Mouse (Mus musculus) kidney, embryonic 16.5 days (tissue): ENCODE data around the gene Map3k6. TPM values are rescaled to one million over a fixed set of nuclear protein-coding genes. Genes with fewer than 3 reads are reported as not detected.

Experiments
- ATAC-seq: fragments of 200-750 bp; cut with Nextera tagmentation; 2 replicates; pipeline ENCODE4 v1.8.0; 2017; ENCODE audit warnings: moderate TSS enrichment; ENCODE audit not compliant: low FRiP score, low TSS enrichment
- H3K27ac ChIP-seq: fragments of 300-500 bp; sonication (generic); 2 replicates; pipeline ENCODE4 v1.5.1; 2014; ENCODE audit warnings: low read length
- H3K27me3 ChIP-seq: fragments of 300-500 bp; sonication (generic); 2 replicates; pipeline ENCODE4 v1.6.1; 2014; ENCODE audit warnings: low read length, control low read depth, mixed read lengths; ENCODE audit not compliant: insufficient read depth
- H3K36me3 ChIP-seq: fragments of 300-500 bp; sonication (generic); 2 replicates; pipeline ENCODE4 v1.6.1; 2014; ENCODE audit warnings: low read length, control low read depth, mixed read lengths; ENCODE audit not compliant: insufficient read depth
- H3K4me1 ChIP-seq: fragments of 300-500 bp; sonication (generic); 2 replicates; pipeline ENCODE4 v1.6.1; 2014; ENCODE audit warnings: low read length, control low read depth, mixed read lengths; ENCODE audit not compliant: insufficient read depth
- H3K4me2 ChIP-seq: fragments of 300-500 bp; sonication (generic); replicated peaks from 2 replicates; pipeline ENCODE4 v1.6.1; 2014; ENCODE audit warnings: low read depth, low read length
- H3K4me3 ChIP-seq: fragments of 300-500 bp; sonication (generic); 2 replicates; pipeline ENCODE4 v1.5.1; 2014; ENCODE audit warnings: mild to moderate bottlenecking, low read length
- H3K9ac ChIP-seq: fragments of 300-500 bp; sonication (generic); replicated peaks from 2 replicates; pipeline ENCODE4 v1.6.1; 2014; ENCODE audit warnings: low read length
- H3K9me3 ChIP-seq: fragments of 300-500 bp; sonication (generic); 2 replicates; pipeline ENCODE4 v1.6.1; 2016; ENCODE audit warnings: low read length, control low read depth
- WGBS: fragments of 180-500 bp; shearing (Covaris S2); extraction: QIAGEN DNeasy Blood & Tissue Kit; methylation state at CpG from one replicate; pipeline ENCODE4 v1.1.7; 2014; 5-methylcytosine and 5-hydroxymethylcytosine counted together
- microRNA-seq: library from miRNA; unstranded; fragments of <30 nt; microRNA quantifications from one replicate; pipeline ENCODE4, GENCODE M21; 2016
- polyA plus RNA-seq: library from polyadenylated mRNA; unstranded; fragments of >200 nt; fragmentation: Nextera tagmentation; extraction: Ambion mirVana; gene quantifications from 2 replicates; pipeline ENCODE4 v1.2.1, GENCODE M21; 2015

Gene Map3k6
- polyA plus RNA-seq, 1 experiment from 2014 or later, result 3.8 TPM

GRCm38 (mm10) chr4:133300421-133300820 is 59.8 kb downstream of the Map3k6 start:
- H3K27me3 ChIP-seq, result no peaks in the 10 kb centered on the region
- no peak overlapping the region for H3K9ac ChIP-seq
- H3K36me3 ChIP-seq, result peaks cover 18% of the 10 kb centered on the region; the same call in 1 of the 2 replicates
- peaks cover 13% of the 10 kb centered on the region; the same call in 1 of the 2 replicates for H3K4me1 ChIP-seq
- no peak overlapping the region for H3K4me2 ChIP-seq
- H3K4me3 ChIP-seq, result no peak overlapping the region
- no peaks in the 10 kb centered on the region for H3K9me3 ChIP-seq
- no peak overlapping the region for H3K27ac ChIP-seq
- no peak for ATAC-seq
- WGBS, result 93% methylated on average over 11 of the region's 11 CpGs

- Histone ChIP-seq H3K27ac (no peak overlapping the region), H3K9me3 (no peaks in the 10 kb centered on the region), H3K9ac (no peak overlapping the region), H3K36me3 (peaks cover 11% of the 10 kb centered on the region; the same call in 1 of the 2 replicates), H3K4me1 (peaks cover 13% of the 10 kb centered on the region; the same call in 1 of the 2 replicates), H3K4me2 (no peak overlapping the region), H3K27me3 (no peaks in the 10 kb centered on the region), H3K4me3 (no peak overlapping the region)
- WGBS, result 22% methylated on average over 4 of the region's 4 CpGs
- ATAC-seq, result no peak
These were observed 61.2 kb downstream of the Map3k6 start for GRCm38 (mm10) chr4:133301802-133302201.

Small RNAs within 50 kb of the gene (microRNA-seq; reads per million reads assigned to microRNA genes)
- 0.79 reads per million for gene Mir7017

Other genes starting within 250 kb of the Map3k6 start
- 9.8 and 11.7 TPM in 2 replicates for gene Ahdc1, start 229.6 kb upstream of the Map3k6 start, polyA plus RNA-seq
- 77.4 and 102 TPM in 2 replicates for gene Wasf2, start 110.3 kb upstream of the Map3k6 start, polyA plus RNA-seq
- gene Cd164l2, start 28.7 kb upstream of the Map3k6 start, polyA plus RNA-seq, result 13.2 and 16.8 TPM in 2 replicates
- 0.10 and 0.15 TPM in 2 replicates for gene Gpr3, start 28.3 kb upstream of the Map3k6 start, polyA plus RNA-seq
- 1.1 and 1.5 TPM in 2 replicates for gene Sytl1, start 22.3 kb downstream of the Map3k6 start, polyA plus RNA-seq
- gene Tmem222, start 37.0 kb downstream of the Map3k6 start, polyA plus RNA-seq, result 90.4 and 97.7 TPM in 2 replicates
- 12.9 and 14.4 TPM in 2 replicates for gene Wdtc1, start 112.7 kb downstream of the Map3k6 start, polyA plus RNA-seq
- 9.5 and 10.7 TPM in 2 replicates for gene Slc9a1, start 128.9 kb downstream of the Map3k6 start, polyA plus RNA-seq
- 1.6 TPM in 2 replicates for gene Tent5b, start 239.3 kb downstream of the Map3k6 start, polyA plus RNA-seq